Mouse (Mus musculus) erythroid progenitor cell, adult 5-6 weeks (primary cell): ENCODE results near the gene Kctd8. TPM values are rescaled to one million over a fixed set of nuclear protein-coding genes. Genes with fewer than 3 reads are reported as not detected.

Source experiments
- ATAC-seq: replicated peaks from 2 replicates; pipeline ENCODE4 v1.8.0; 2016; ENCODE audit warnings: moderate number of reproducible peaks, mild to moderate bottlenecking, moderate TSS enrichment, inconsistent platforms; ENCODE audit not compliant: poor library complexity, low FRiP score, severe bottlenecking
- total RNA-seq, 2 experiments: library from RNA; stranded (forward) in 1 of 2; stranded (reverse) in 1 of 2; fragments of 150-400 nt in 1 of 2; fragments of 186-747, 209-891 nt in 1 of 2; gene quantifications; 2 replicates each; pipeline versions ENCODE4 v1.2.3 to v1.2.4; 2015 to 2017; ENCODE audit warnings: low replicate concordance in 2 of 2

Kctd8 gene
- total RNA-seq, 2 experiments from 2014 or later: not detected

DNA sequence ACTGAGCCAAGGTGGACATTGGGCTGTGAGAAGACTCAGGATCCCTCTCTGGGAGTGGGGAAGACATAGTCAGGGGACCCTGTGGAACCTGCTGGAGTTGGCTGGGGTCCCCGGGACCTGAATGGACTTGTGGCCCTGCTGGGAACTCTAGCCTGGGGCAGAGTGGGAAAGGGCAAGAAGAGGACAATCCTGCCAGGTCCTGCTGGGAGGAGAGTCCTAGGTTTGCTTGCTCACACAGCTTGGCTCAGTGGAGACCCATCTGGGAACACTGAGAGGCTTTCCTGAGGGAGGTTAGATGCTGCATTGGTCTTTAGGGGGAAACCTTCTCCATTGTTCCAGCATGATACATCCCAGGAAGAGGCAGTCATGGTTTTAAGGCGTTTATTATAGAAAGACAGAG is 133.8 kb downstream of the Kctd8 start:
- no peak for ATAC-seq

DNA sequence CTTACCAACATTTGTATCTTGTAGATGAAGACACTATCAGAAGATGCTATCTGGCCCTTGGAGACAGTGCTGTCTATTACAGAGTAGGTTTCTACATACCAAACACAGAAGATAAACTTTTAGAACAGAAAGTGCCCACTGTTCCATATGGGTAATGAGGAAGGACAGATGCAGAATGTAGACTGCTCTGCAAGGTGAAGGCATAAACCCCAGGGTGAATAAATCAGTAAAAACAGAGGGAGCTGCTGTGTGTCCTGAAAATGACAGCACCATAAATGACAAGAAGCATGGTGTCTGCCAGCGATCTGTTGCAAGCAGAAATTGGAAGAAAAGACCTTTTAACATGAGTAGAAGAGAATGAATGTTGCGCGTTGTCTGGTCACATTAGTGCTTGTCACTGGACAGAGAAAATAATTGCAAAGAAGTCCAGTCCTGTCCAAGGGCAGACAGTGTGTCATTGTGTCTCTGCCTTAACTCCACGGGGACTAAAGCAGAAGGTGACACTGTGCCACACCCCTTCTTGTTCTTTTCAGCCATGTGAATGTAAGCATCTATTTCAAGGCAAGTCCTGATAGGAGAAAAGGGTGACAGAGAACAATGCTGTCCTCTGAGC is 181.5 kb downstream of the Kctd8 start:
- no peak for ATAC-seq

DNA sequence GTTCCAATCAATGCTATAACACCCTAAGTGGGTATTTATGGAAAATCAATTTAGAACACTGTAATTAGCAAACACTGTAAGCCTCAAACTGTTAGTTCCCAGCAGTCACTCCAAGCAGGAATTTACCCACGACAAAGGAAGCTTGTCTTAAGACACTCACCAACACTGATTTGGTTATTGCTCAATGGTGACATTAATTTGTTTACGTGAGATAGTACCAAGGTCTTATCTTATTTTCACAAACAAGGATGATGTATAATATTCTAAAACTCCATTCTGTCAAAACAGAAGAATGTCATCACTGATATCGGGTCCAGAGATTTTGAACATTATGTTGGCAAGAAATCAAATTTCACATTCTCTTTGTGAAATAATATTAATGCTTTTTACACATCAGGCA is 185.0 kb downstream of the Kctd8 start:
- ATAC-seq: no peak

DNA sequence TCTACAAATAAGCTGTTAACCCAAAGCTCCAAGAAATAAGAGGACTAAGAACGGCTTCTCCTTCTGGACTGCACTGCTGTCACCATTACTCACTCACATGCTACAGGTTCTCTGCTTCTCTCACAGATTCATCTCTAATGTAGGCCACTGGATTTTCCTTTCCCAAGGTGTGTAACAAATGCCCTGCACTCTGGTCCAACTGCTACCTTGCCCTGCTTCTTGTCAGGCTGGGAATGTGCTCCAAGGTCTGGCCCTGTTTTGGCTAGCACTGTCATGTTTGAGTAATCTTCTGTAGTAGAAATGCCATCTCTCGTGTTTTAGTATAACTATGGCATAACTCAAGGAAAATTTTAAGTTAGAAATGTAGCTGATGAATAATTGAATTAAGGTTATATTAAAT is 195.7 kb downstream of the Kctd8 start:
- ATAC-seq: no peak

DNA sequence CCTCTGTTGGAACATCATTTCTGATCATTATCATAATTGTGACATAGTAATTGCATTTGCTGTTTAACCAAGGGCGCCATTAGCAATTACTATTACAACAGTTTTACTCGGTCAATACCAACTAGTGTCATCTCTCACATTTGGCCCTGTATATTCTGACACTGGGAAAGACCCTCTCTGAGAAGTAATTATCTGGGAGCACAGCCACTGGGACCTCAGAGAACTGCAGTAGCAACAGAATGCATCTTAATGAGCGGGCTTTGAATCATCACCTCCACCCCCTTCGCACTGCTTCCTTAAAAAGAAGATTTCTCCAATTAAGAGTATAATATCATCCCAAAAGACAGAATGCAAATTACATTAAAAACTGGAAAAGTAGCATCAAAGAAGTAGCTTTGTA is 200.4 kb downstream of the Kctd8 start:
- ATAC-seq: no peak

DNA sequence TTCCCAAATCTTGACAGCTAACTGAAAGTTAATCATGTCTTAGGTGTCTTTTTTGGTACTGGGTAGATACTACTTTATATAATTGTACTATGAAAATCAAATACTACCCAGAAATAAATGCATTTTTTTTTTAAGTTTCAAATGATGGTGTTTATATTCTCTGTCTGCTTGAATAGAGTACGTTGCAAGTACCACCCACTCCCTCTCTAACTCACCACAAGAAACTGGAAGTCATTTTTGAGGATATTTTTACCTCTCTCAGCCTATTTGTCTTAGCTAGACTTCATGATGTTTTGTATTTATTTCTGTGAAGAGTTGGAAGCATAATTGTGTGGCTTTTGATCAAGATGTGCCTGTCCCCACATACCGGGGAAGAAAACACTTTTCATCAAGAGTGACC is 232.8 kb downstream of the Kctd8 start:
- no peak for ATAC-seq

DNA sequence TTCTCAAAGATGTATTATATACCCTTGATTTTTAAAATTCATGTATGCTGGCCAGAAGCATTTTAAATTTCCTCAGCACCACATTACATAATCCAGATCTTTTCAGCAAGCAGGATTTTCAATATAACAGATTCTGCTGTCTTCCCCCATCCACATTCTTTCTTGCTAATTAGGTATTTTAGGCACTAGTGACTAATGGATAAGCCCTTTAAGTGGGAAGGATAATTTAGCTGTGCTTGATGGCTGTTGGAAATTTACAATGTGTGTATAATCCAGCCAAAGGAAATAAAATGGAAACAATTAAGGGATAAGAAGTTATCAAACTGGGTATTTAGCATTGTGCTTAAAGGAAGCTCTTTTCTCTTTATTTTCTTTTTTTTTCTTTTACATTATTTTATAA is 252.6 kb downstream of the Kctd8 start:
- no peak for ATAC-seq

Other genes starting within 250 kb of the Kctd8 start
- not detected in 2 replicates for gene Yipf7, start 201.0 kb upstream of the Kctd8 start, total RNA-seq (2015; ENCODE audit: low replicate concordance)
- gene Yipf7, start 201.0 kb upstream of the Kctd8 start, total RNA-seq (2017; ENCODE audit: low replicate concordance): not detected in 2 replicates
- gene Guf1, start 215.2 kb upstream of the Kctd8 start, total RNA-seq (2015; ENCODE audit: low replicate concordance): 2.9 and 4.3 TPM in 2 replicates
- gene Guf1, start 215.2 kb upstream of the Kctd8 start, total RNA-seq (2017; ENCODE audit: low replicate concordance): 5.1 and 11.7 TPM in 2 replicates